Mouse (Mus musculus): ENCODE results near the gene Fkbp1b. TPM values are rescaled to one million over a fixed set of nuclear protein-coding genes. Genes with fewer than 3 reads are reported as not detected.
A peak's percentile ranks its signal among the peaks of the same experiment; 100 is the strongest.
"Not testable (repeated sequence)": the region's sequence is repeated elsewhere in the genome, so short reads cannot be mapped to it uniquely, and the experiment has no call there.

Fkbp1b gene
- total RNA-seq (2021): 100 to 1,000 TPM in 1 of 2 experiments, 10 to 100 TPM in 1; 91.9 to 101 TPM

DNA sequence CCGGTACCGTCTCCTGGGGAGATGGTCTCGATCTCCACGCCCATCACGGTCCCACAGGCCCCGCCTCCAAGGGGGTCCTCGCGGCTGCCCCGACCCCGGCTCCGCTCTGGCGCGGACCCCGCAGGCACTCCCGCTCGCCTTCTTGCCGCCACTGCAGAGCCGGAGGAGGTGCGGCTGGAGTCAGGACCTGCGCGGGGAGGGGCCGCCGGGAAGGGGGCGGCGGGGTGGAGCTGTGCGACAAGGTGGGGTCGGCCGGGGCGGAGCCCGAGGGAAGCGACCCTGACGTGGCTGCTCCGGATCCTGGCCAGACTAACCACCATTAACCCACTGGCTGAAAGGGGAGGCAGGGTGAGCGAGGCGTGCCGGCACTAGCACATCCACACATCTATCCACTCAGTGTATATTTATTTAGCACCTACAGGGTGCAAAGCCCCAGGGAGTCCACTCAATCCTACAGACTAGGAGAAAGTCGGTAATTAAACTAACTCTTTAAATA is at the start of gene Fkbp1b:
Gene Fkbp1b (minus strand): TSS at position 200 of the 496 bp plus-strand sequence.
- DNase-seq: peak; percentile 66
- intact Hi-C loops (cut with DNase I): no loop called here

DNA sequence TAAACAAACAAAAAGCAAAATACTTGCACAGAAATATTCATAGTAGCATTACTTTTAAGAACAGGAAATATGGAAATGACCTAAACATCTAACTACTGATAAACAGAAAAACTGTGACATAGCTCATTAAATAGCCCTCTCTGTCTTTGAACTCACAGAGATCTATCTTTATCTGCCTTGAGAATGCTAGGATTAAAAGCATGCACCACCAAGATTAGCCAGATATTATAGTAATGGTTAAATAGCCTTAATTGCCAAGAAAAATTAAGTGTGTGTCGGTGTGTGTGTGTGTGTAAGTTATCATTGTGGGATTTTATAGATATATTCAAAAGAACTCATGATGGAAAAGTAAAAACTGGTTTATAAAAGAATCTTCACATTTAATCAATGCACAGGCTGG is 48.5 kb upstream of the Fkbp1b start:
- intact Hi-C loops (cut with DNase I): no loop called here
- DNase-seq: no peak

DNA sequence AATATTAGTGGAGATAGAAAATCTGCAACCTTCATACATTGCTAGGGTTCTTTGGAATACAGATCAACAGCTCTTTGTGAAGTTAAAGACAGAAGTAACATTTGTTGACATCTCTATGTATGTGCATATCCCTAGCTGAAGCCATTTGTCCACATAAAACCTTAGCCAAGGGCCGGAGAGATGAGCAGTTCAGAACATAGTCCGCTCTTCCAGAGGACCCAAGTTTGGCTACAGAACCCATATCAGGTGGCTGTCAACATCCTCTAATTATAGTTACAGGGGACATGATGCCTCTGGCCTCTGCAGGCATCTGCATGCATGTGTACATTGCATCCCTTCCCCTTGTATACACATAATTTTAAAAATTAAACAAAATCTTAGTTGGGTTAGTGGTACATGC is 47.9 kb upstream of the Fkbp1b start:
- intact Hi-C loops (cut with DNase I): no loop called here

DNA sequence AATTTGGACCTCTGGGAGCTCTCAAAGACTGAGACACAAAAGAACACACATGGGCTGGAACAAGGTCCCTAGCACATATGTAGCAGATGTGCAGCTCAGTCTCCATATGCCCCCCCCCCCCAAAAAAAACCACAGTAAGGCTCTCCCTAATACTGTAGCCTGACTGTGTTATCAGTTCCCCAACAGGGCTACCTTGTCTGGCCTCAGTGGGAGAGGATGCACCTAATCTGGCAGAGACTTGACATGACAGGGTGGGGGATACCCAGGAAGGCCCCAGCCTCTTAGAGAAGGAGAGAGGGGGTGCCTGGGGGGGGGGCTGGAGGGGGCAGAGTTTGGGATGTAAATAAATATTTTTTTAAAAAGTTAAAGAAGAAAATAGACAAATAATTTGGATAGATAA is 47.3 kb upstream of the Fkbp1b start:
- no peak for DNase-seq
- intact Hi-C loops (cut with DNase I): no loop called here

More for the DNA sequence above, 47.9 kb upstream of the Fkbp1b start:
- no peak for DNase-seq

DNA sequence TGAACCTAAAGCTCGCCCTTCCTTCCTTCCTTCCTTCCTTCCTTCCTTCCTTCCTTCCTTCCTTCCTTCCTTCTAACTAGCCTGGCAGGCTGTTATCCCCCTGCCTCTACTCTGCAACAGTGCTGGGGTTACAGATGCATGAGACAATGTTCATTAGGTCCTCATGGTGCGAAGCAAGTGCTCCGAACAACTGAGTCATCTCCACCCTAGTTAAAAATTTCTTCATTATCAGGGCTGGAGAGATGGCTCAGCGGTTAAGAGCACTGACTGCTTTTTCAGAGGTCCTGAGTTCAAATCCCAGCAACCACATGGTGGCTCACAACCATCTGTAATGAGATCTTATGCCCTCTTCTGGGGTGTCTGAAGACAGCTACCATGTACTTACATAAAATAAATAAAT is 45.2 kb upstream of the Fkbp1b start:
- intact Hi-C loops (cut with DNase I); DNase-seq: not testable (repeated sequence)

DNA sequence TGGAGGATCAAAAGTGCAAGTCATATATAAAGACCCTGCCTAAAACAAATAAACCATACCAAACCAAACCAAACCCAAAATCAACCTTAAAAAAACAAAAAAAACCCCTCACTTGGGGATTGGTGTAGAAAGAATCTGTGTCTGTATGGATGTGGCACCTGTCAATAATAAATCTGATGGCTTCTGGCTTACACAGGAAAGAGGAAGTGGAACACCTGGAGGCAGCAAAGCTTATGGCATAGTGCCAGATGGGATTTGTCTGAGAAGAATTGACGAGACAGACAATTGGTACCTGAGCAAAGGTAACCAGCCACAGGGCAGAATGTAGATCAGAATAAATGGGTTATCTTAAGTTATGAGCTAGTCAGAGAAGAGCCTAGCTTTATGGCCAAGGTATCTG is 43.7 kb upstream of the Fkbp1b start:
- no peak for DNase-seq
- intact Hi-C loops (cut with DNase I): no loop called here

DNA sequence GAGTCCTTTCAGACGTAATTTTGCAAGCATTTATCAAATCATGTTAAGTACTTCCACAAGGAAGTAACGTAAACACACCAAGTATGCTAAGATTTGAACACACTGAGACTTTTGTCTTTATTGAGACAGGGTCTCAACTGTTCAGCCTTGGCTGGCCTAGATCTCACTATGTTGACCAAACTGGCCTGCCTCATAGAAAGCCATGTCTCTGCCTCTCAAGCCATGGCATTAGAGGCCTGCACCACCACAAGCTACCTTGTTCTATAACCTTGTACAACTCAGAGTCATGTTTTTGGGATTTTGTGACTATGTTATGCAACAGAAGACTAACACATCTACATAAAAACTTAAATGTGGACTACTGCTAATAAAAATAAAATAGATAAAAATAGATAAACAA is 40.7 kb upstream of the Fkbp1b start:
- DNase-seq: no peak
- intact Hi-C loops (cut with DNase I): no loop called here

DNA sequence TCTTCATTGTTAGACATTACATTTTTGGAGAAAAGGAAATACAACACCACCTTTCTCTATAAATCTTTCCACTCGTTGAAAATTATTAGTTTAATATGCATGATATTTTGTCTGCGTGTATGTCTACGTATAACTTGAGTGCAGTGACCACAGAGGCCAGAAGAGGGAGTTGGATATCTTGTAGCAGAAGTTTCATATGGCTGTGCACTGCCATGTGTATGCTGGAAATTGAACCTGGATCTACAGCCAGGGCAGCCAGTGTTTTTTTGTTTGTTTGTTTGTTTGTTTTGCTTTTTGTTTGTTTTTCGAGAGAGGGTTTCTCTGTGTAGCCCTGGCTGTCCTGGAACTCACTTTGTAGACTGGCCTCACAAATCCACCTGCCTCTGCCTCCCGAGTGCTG is 37.7 kb upstream of the Fkbp1b start:
- intact Hi-C loops (cut with DNase I): no loop called here
- DNase-seq: no peak

DNA sequence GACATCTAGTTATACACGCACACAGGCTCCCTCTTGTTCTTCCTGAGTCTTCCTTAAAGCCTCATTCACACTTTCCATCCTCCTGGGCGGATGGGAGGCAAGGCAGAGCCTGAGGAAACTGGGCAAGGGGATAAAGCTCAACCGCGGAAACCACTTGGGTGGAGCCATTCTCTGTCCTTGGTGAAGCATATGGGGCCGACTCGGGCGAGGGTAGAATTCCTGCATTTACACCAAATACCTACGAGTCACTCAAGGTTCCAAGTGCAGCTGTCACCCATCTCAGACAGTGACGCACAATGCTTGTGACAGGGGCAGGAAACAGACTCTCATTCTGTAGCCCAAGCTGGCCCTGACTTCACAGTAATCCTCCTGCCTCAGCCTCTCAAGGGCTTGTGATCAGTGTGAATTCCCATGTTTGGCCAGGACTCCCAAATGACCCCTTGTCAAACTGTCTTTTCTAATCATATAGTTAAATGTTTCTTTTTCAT is 36.9 kb upstream of the Fkbp1b start:
- no peak for DNase-seq
- intact Hi-C loops (cut with DNase I): no loop called here

DNA sequence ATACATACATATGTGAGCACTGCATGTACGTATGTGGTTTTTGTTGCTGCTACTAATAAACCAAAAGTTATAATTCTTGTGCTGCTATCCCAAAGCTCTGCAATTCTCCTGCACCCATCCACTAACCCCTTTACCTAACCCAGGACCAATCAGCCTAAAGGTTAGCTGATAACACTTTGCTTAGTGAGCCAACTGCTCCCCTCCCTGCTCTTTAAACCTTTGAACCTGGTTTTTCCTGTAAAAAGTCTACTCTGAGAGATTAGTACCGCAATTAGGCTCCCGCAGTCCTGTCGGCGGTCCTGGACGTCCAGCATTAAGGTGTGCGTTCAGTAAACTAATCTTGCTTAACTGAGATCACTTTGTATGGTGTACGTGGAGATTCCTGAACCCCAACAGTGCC is 34.2 kb upstream of the Fkbp1b start:
- intact Hi-C loops (cut with DNase I): no loop called here
- DNase-seq: no peak

DNA sequence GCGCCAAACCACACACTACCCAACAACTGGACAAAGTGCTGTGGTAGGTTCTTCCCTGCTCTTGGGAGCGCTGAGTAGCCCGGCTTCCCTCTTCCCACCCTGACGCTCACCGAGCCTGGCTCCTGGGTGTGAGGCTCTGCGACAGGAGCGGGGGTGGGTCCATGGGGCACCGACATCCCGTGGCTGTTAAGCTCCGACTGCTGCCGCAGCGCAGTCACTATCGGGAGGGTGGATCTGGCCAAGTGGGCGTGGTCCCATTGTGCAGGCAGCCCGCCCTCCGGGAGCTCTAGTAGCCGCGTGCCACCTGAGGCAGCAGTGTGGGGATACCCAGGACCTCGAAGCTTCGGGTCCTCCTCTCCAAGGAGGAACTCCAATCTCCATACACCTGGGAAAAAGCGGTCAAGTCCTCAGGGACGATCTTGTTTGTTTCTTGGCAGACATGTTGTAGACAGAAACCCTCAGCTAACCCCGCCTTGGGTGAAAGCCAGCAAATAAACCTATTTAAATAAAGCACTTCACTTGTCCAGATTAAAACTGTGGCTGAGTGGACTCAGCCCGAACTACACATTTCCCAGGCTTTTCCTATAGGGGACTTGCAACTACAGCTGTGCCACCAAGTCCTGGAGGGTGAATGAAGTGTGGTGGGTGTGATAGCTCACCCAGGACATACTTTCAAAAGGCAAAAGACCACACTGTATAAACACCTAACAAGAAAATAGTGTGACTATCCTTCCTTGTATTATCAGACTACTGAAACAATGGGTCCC is 33.0 kb upstream of the Fkbp1b start, which contains the start of gene Mfsd2b:
Gene Mfsd2b (minus strand): TSS at position 199 of the 767 bp plus-strand sequence.
- DNase-seq: peak; percentile 69
- intact Hi-C loops (cut with DNase I): no loop called here

DNA sequence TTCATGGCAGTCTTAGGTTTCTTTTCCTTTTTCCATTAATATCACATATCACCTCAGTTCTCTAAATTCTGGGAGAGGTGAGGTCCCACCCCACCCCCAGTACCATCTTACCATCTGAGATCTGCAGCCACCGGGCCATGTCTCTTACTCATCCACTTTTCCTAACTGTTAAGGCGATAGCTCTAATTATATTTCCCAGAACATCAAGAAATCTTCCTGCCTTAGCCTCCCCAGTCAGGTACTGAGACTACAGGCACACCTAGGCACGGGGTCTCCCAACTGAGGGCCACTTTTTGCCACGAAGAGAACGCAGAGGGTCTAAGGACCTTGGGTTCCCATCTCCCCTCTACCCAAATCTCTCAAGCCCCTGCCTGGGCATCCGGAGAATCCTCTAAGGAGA is 32.1 kb upstream of the Fkbp1b start:
- intact Hi-C loops (cut with DNase I): no loop called here
- DNase-seq: no peak

DNA sequence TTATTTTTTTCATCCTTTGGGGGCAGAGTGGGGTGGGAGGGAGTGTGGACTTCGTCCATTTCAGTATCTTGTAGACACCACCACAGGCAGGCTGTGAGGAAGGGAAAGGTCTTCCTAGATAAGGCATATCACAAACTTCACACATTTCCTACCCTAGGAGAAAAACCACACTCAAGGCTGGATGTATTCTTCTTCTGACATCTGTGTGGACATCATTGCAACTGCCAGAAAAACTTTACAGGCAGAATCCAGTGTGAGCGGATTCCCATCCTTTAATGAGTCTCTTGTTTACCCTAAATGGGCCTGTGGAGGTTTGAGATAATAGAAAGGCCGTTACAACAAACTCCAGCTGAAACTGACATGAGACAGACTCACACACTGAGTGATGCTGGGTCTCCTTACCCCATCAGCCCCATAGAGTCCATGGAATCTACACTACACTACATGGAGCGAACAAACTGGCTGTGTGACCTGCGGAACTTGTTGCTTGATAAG is 31.6 kb upstream of the Fkbp1b start:
- DNase-seq: no peak
- intact Hi-C loops (cut with DNase I): no loop called here

DNA sequence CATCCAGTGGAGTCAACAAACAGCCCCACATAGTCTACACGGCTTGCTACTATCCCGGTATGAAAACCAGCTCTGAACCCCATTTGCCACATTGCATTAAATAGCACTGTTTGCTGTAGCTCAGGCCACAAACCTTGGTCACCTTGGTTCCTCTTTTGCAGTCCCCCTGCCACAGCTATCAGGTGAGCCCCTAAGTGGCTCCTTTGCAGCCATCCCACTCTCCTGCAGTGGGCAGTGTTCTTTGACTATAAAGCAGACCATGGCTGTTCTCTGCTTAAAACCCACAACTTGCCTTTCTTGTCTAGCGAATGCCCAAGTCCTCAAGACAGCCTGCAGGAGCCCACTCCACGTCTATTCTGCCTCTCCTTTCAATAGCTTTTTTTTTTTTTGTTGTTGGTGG is 30.9 kb upstream of the Fkbp1b start:
- DNase-seq: no peak
- intact Hi-C loops (cut with DNase I): no loop called here

DNA sequence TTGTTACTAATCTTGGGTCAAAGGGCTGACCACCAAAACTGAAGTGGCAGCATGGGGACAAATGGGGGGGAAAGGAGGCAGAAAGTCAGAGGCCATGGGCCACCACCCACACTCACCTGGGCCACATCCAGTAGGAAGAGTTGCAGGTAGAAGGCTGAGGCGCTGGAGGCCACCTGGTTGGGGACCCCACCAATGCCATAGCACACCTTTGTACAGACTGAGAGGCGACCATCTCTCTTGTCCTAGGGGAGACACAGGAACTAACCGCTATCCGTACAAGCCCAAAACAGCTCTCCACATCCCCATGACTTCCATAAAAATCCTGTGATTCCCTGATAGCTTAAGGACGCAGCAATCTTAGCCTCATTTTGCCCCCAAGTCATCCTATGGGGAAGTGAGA is 29.9 kb upstream of the Fkbp1b start:
- intact Hi-C loops (cut with DNase I): no loop called here
- no peak for DNase-seq

DNA sequence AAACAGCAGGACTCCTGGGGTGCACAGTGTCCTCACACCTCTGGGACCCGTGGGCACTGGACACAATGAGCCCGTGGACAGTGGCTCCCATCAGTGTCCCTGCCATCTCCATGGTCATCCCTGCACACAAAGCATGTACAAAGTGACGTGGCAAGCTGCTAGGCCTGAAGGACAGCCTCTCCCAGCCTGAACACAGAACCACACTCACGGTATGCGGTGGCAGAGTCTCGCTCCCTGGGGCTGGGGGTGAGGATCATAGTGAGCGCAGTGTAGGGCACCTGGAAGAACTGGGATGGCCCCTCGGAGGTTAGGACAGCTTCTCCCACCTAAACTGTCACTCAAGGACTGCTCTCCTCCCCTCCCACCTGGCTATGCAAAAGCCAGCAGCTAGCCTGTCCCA is 27.5 kb upstream of the Fkbp1b start:
- intact Hi-C loops (cut with DNase I): no loop called here

DNA sequence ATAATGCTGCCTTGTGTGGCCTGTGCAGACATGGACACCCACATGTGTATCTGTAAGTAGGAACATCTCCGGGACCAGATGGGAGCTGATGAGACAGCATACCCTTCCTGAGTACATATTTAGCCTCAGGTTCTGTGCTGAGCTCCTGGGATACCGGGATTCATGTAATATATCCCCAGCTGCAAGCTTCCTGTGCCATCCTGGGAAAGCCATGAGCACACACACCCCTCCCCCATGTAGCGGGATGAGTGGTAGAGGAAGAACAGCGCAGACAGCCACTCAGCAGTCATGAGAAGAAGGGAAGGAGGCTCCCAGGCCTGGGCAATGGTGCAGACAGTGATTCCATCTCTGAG is 22.9 kb upstream of the Fkbp1b start:
- DNase-seq: no peak
- intact Hi-C loops (cut with DNase I): no loop called here

More for the DNA sequence above, 27.5 kb upstream of the Fkbp1b start:
- no peak for DNase-seq

DNA sequence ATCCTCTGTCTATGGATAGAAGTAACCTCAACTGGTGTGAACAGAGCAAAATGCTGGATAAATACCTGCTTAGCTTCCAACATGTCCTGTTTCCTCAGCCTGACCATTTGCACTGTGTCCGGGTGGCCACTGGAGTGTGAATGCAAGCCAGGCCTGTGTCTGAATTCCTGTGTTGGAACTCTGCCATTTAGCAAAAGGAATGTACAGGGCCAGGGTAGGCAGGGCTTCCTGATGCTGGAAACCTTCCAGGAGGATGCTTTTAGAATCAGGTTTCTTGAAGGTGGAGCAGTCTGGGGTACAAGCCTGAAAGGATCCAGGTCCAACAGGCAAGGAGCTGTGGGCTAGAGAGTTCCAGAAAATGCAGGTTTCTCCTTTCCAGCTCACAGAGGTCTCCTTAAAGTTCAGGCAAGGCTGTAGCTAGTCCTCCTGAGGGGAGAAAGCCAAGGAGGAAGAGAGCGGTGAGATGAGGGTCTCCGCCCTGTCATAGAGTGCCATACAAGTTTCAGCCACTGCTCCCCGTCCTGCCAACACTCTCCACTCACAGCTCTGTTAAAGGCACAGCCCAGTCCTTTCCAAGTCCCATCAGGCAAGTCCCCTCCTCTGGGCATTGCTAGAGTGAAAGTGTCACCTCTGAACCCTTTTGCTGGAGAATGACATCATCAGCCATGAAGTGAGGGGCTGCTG is 22.4 kb upstream of the Fkbp1b start:
- intact Hi-C loops (cut with DNase I): no loop called here
- no peak for DNase-seq

DNA sequence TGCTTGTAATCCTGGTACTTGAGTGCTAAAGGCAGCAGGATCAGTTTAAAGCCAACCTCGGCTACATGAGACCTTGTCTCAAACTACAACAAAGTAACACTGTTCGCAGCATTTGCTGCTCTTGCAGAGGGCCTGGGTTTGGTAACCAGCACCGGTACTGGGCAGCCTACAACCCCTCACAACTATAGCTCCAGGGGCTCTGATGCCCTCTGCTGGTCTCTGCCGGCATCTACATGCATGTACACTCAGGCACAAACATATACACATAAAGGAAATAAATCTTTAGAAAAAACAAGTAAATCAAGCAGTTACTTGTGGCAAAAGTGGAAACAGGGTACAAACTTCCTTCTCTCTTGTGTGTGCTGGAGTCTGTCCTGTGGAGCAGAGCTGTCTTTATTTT is 21.3 kb upstream of the Fkbp1b start:
- intact Hi-C loops (cut with DNase I): no loop called here
- no peak for DNase-seq

DNA sequence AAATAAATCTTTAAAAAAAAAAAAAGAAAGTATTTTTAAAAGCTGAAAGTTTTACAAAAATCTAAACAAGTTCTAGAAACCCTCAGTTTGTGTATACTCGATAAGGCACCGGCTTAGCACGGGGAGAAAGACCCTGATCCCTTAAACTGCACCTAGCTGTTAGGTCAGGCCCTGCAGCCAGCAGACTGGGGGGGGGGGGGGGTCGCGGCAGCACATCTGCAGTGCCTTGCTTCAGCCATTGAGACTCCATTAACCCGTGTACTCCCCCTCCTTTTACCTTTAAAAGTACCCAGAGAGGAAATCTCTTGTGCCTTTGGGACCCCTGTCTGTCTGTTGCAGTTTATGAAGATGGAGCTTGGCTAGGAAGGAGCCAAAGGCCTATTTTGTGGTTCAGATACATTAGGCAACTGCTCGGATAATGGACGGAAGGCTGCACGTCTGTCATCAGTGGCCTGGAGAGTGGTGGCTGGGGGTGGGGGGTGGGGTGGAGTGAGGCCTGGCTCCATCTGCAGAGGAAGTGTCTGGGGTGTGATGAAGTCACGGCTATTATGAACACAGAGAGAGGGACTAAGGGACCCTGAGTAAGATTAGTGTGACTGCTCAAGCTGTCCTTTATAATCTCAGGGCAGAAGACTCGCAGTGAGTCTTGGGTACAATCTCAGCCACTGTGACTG is 18.0 kb upstream of the Fkbp1b start:
- DNase-seq: no peak
- intact Hi-C loops (cut with DNase I): no loop called here

DNA sequence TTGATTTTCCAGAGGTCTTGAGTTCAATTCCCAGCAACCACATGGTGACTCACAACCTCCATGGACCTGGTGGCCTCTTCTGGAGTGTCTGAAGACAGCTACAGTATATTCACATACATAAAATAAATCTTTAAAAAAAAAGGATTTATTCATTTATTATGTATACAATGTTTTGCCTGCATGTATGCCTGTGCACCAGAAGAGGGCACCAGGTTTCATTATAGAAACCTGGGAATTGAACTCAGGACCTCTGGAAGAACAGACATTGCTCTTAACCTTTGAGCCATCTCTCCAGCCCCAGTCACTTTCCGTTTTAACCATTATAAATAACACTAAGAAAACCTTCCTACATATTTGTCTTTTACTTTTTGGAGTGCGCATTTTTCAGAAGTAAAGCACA is 15.4 kb upstream of the Fkbp1b start:
- intact Hi-C loops (cut with DNase I): no loop called here
- DNase-seq: no peak
